Mouse (Mus musculus) E14TG2a.4 (cell line): ENCODE data around the gene Fli1.

Source experiments
- H3K27me3 ChIP-seq: 2 replicates; pipeline ENCODE4 v1.6.1; 2014; ENCODE audit warnings: low read length, control low read depth; ENCODE audit not compliant: insufficient read depth
- H3K36me3 ChIP-seq: 2 replicates; pipeline ENCODE4 v1.6.1; 2014; ENCODE audit warnings: low read length, control low read depth; ENCODE audit not compliant: insufficient read depth
- H3K4me1 ChIP-seq: replicated peaks from 2 replicates; pipeline ENCODE4 v1.6.1; 2014; ENCODE audit warnings: low read depth, low read length, control low read depth
- H3K4me3 ChIP-seq: replicated peaks from 2 replicates; pipeline ENCODE4 v1.5.1; 2014; ENCODE audit warnings: mild to moderate bottlenecking, low read length
- H3K9me3 ChIP-seq: 2 replicates; pipeline ENCODE4 v1.6.1; 2014; ENCODE audit warnings: low read length, control low read depth
- CTCF ChIP-seq: conservative IDR thresholded peaks from 2 replicates; pipeline ENCODE4 v1.5.1; 2014; ENCODE audit warnings: low read length
- NANOG ChIP-seq: IDR thresholded peaks from 2 replicates; pipeline ENCODE4 v1.6.1; 2014; ENCODE audit warnings: borderline replicate concordance, low read length, mixed read lengths
- POU5F1 ChIP-seq: IDR thresholded peaks from 2 replicates; pipeline ENCODE4 v1.6.1; 2014; ENCODE audit warnings: low read length, borderline replicate concordance

Gene Fli1

DNA sequence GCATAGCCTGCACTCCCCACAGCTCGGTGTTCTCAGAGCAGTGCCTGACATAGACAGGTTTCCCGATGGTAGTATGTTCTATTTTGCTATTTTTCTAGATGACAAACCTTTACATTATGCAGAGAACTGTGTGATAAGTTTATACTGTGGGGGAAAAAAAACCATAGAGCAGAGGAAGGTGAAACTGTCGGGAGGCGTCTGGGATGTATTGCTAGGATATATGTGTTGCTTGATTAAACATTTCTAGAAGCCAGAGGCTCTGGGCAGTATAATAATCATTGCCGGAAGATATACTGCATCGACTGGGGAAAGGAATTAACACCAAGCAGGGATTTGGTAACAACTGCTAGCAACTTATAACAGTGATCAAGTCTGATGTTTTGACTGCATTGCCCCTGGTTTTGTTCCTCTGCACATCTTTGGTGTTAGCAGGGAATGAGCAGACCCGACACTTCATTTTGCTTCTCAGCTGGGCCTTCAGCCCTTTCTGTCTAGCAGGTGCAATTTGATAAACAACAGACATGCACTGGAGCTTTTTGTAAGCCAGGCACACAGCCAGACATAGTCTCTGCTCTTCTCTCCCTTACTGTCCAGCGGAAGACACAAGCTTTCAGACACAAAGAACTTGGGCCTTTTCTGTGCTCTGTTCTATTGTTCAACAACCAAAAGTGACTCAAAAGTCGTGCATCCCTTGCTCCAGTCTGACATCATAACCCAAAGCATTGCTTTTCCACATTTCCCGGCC is 129.7 kb downstream of the Fli1 start:
- Histone ChIP-seq H3K36me3 (no peaks in the 10 kb centered on the region), H3K9me3 (no peaks in the 10 kb centered on the region; the same call in 1 of the 2 replicates), H3K4me3 (no peak overlapping the region), H3K4me1 (peaks cover 53% of the 10 kb centered on the region), H3K27me3 (peaks cover 39% of the 10 kb centered on the region)
- no peak for TF ChIP-seq POU5F1
- TF ChIP-seq NANOG = no peak
- no peak for TF ChIP-seq CTCF

DNA sequence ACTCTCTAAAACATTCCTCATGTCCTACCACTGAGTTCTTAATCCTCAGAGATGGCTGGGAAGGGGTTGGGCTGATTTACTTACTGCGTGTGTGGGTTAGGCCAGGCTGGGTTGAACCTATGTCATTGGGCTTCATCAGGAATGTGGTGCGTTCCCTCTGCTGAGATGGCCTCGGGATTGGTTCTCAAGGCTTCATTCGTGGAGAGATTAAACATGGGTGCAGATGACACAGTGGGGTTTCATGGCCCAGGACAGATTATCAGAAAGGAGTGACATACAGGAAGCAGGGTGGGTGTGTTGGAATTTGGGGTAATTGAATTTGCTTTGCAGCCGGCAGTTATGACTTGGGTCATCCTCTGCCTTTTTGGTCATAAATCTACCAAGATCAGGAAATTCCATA is 131.2 kb downstream of the Fli1 start:
- no peak overlapping the region for H3K4me3 ChIP-seq
- peaks cover 45% of the 10 kb centered on the region for H3K4me1 ChIP-seq
- no peaks in the 10 kb centered on the region; the same call in 1 of the 2 replicates for H3K9me3 ChIP-seq
- peaks cover 50% of the 10 kb centered on the region for H3K27me3 ChIP-seq
- TF ChIP-seq CTCF = no peak
- TF ChIP-seq POU5F1 = no peak
- TF ChIP-seq NANOG = no peak
- no peaks in the 10 kb centered on the region for H3K36me3 ChIP-seq

DNA sequence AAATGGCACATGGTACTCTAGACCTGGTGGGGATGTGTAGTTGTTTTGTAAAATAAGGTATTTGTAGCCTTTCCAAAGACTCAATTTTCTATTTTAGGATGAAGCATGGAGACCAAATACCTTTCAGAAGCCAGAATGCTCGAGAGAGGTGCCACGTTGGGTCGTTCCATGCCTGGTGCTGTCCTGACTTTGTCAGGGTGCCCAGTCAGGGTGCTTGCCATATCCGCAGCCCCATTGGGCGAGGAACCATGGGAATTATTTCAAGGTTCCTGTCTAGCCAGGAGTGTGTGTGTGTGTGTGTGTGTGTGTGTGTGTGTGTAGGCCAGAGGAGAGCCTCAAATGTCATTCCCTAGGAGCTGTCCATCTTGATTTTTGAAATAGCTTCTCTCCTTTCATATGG is 132.0 kb downstream of the Fli1 start:
- Histone ChIP-seq H3K4me3 (no peak overlapping the region), H3K9me3 (no peaks in the 10 kb centered on the region), H3K4me1 (peaks cover 44% of the 10 kb centered on the region), H3K36me3 (no peaks in the 10 kb centered on the region), H3K27me3 (peaks cover 56% of the 10 kb centered on the region)
- TF ChIP-seq CTCF (no peak), POU5F1 (no peak), NANOG (no peak)

DNA sequence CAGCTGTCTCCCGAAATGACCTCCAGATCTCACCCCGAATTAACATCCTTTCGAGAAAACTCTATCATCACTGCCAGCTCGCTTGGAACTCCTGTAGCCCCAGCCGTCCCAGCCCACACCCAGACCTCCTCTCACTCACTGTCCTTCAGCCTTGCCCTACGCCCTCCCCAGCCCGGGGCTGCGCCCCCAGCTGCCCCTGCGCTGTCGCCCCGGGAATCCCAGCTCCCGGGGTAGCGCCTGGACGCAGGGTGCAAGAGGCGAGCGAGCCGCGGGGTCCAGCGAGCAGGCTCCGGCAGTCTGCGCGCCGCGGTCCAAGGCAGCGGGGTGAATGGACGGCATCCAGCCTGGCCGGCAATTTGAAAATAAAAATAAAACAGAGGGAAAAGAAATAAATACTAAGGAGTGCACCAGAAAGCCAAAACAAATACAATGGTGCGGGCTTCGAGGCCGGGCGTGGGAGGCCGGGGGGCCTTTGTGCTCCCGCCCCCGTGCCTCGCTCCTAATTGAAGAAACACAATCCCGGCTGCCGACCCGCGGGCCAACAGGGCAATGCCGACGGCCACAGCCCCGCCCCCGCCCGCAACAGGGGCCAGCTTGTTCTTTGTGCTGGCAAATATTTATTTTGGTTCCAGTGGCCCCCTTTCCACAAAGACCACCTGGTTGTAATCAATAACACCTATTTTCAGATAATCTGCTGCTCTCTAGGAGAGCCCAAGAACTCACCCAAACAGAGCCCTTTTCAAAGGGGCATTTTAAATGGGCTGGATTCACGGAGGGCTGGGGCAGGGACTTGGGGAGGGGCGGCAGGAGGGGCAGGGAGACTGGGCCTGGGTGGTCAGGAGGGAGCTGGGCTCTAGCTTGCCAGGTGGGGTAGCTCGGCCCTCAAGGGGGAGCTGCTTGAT is 133.3 kb downstream of the Fli1 start:
- TF ChIP-seq NANOG (no peak), POU5F1 (no peak), CTCF (no peak)
- Histone ChIP-seq H3K4me3 (peak overlapping the region; percentile 76), H3K9me3 (no peaks in the 10 kb centered on the region), H3K4me1 (peaks cover 33% of the 10 kb centered on the region), H3K36me3 (no peaks in the 10 kb centered on the region), H3K27me3 (peaks cover 59% of the 10 kb centered on the region)

DNA sequence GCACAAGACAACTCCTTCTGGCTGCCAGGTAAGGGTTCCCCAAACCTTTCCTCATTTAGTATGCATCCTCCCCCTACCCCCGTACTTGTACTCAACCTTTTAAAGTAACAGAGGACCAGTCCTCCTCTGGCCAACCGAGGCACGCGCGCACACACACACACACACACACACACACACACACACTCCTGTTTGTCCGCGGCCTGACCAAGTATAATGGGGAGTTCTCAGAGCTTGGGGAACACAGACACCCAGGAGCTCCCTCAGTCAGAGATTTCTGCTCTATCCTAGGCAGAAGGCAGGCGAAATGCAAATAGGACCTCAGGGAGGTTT is 134.0 kb downstream of the Fli1 start:
- Histone ChIP-seq H3K36me3 (no peaks in the 10 kb centered on the region), H3K27me3 (peaks cover 59% of the 10 kb centered on the region), H3K9me3 (no peaks in the 10 kb centered on the region), H3K4me3 (peak overlapping the region; percentile 76), H3K4me1 (peaks cover 27% of the 10 kb centered on the region)
- no peak for TF ChIP-seq CTCF
- no peak for TF ChIP-seq NANOG
- no peak for TF ChIP-seq POU5F1

DNA sequence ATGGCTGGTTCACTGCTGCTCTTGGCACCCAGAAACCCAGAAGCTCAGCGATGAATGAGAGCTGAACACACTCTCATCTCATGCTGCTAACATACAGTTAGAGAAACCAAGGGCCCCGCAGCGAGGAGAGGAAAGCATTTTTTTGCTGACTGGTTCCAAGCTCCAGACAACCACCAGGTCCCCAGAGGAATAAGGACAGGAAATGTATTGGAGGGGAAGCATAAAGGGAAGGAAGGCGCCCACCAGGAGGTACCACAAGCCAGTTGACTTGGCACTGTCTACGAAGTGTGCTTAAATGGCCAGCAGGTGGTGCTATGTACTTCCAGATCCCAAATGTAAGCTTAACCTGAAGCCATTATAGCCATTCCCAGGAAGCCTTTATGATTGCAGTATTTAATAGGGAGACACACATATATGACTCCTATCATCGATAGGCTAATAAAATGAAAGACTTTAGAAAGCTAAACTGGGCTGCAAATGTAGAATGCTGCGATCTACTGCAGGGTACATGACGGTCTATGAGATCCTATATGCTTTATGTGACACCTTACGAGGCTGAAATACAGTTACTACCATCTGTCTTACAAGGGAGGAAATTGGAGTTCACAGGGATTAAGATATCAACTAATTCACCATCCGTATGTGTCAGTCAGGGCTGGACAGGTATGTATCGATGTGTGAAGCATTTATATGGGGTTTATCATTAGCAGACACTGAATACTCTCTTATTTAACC is 137.3 kb downstream of the Fli1 start:
- H3K9me3 ChIP-seq = no peaks in the 10 kb centered on the region
- H3K4me3 ChIP-seq = no peak overlapping the region
- H3K27me3 ChIP-seq = peaks cover 43% of the 10 kb centered on the region
- TF ChIP-seq CTCF = peak; percentile 48
- no peak for TF ChIP-seq NANOG
- no peaks in the 10 kb centered on the region for H3K36me3 ChIP-seq
- peaks cover 20% of the 10 kb centered on the region; the same call in 1 of the 2 replicates for H3K4me1 ChIP-seq

DNA sequence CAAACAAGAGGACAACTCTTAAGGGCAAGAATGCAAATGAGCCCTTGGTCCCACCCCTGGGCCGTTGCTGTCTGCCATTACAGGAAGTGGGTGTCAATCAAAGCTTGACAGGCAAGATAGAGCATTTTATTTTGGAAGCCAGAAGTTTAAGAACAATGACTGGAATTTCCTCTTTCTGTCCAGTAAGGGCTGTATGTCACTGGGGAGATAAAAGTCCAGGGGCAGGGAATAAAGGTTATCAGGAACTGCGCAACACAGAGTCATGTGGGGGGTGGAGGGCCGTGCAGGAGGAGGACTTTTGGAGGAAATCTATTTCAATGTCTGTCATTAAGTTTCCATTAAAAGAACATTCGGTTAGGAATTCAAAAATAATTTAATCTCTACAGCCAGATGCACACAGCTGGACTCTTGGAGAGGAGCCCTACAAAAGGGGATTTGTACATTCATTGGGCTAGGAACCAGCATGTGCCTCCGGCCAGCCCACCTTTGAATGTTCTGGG is 141.9 kb downstream of the Fli1 start:
- H3K4me1 ChIP-seq = peaks cover 3% of the 10 kb centered on the region; the same call in 1 of the 2 replicates
- no peaks in the 10 kb centered on the region for H3K36me3 ChIP-seq
- no peak overlapping the region for H3K4me3 ChIP-seq
- no peaks in the 10 kb centered on the region for H3K9me3 ChIP-seq
- peaks cover 3% of the 10 kb centered on the region for H3K27me3 ChIP-seq
- TF ChIP-seq CTCF = no peak
- no peak for TF ChIP-seq NANOG
- no peak for TF ChIP-seq POU5F1

DNA sequence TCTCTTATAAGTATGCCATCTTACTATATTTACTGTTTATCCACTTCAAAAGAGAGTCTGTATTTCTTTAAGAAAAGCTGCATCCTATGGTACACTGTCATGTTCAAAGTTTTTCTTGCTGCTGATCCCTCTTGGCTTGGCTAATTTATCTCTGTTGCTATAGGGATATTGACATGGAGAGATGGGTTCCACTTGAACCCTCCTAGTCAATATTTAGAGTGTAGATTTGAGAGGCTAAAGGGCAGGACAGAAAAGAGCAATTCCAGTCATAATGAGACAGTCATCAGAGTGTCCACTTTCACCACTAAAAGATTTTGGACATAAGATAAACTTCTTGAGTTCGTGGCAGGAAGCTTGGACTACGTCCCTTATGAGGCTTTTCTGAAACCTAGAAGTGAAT is 142.4 kb downstream of the Fli1 start:
- no peaks in the 10 kb centered on the region for H3K9me3 ChIP-seq
- H3K4me1 ChIP-seq = peaks cover 2% of the 10 kb centered on the region; the same call in 1 of the 2 replicates
- H3K27me3 ChIP-seq = no peaks in the 10 kb centered on the region; the same call in 1 of the 2 replicates
- no peaks in the 10 kb centered on the region for H3K36me3 ChIP-seq
- no peak overlapping the region for H3K4me3 ChIP-seq
- TF ChIP-seq NANOG (no peak), CTCF (no peak), POU5F1 (no peak)
